Mouse (Mus musculus) mouse trophoblast stem cell (cell line): ENCODE results near the gene Nrg3.

Experiments used
- in situ Hi-C, 2 experiments: fragments of 300-500 bp; cut with MseI, MboI; formaldehyde crosslinking; loops; 2 replicates in 1 of 2; 3 replicates in 1 of 2; pipeline ENCODE4 v1.15.1; 2025

The Nrg3 gene

DNA sequence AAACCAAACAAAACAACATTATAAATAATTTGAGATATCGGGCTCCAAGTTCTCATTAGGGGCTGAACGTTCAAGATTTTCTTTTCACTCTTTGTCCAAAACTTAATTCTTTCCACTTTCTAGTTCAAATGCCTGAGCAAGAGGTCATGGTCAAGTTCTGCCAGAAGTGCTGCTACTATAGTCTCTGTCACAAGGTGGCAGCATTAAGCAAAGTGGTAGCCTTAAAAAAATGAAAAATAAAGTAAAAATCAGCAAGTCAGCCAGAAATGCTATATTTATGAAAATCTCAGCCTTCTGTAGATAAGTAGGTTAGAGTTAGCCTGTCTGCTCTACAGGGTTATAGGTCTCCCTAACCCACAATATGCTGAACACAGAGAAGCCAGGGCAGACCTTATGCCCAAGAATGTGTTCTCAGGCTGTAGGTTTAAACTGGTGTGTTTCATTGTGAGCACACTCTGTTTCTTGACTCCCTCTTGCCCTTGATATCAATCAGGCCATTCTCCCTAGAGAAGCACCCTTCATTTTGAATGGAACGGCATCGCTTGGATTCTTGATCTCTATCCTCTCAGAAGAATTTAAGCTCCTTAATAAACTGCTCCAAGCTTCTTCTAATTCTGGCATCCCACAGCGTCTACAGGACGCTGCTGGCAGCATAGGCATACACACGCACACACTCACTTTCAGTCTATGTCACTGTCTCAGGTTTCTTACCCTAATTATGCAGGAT lies 480.9 kb downstream of the Nrg3 start:
- in situ Hi-C loops, result no loop called here

DNA sequence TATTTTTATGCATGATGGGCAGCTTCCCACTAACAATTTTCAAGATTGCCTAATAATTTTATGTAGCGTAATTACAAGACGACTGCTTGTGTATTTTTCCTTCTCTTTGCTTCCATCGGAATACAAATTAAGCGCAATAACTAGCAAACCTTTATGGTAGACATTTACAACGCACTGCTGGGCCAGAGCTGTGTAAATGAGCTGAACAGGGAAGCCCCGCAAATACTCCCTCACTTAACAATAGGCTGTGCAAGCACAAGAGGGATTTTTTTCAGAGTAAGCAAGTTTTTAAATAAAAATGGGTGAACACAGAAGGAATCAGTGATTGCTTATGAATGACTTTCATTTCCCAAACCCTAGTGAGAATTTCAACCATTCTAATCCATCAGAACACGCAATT lies 513.5 kb downstream of the Nrg3 start:
- in situ Hi-C loops, result no loop called here

DNA sequence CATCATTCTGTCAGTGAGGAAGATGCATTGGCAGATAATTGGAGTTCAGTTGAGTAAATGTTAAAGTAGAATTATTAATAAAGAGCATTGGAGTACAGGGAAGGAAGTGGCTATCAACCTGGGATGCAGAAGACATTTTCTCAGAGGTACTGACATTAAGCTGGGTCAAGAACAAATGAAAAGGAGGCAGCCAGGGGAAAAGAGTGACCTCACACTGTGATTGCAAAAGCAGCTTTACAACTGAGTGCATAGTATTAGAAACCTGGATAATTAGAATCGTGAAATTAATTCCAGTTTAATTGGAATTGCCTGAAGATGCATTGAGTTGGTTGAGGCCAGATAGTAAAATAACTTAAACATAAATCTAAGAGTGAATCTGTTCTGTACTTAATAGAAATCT lies 535.4 kb downstream of the Nrg3 start:
- in situ Hi-C loops, result no loop called here

DNA sequence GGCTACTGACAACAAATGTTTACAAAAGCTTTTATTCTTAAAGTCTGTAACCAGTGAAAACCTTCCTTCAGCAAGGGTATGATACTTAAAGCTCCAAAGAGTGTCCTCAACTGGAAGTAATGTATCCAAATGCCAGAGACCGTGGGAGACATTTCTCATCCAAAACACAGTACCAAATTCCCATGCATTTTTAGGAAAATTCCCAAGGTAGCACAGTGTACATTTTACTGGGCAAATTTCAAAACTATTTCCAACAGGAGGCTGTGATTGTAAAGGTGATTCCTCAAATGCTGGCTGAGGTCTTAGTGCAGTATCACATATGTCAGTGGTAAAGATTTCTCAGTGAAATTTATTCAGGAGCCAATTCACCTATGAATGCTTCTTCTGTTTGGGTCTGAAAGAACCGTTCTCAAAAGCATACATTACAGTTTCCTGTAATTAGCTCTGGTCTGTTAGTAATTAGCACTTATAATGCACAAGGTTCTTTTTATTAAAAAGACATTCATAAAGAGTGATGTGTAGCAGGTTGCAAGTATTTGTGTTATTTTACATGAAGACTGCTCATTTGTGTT lies 536.3 kb downstream of the Nrg3 start:
- in situ Hi-C loops, result no loop called here

DNA sequence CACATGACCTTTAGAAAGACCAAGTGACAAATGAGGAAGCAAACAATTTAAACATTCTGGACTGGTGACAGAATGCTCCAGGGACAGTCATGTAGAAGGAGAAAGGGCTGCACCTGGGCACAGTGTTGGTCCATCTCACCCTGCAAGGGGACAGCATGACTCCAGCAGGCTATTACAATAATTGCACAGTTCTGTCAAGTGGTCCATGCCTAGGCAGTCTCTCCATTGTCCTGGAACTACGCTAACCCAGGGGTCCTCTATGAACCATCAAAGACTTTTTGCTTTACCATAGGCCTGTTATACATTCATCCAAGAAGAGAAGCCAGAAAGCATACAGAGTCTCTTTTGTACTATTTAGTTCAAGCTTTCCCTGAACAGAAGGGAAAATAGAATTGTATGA lies 549.2 kb downstream of the Nrg3 start:
- in situ Hi-C loops, result no loop called here

DNA sequence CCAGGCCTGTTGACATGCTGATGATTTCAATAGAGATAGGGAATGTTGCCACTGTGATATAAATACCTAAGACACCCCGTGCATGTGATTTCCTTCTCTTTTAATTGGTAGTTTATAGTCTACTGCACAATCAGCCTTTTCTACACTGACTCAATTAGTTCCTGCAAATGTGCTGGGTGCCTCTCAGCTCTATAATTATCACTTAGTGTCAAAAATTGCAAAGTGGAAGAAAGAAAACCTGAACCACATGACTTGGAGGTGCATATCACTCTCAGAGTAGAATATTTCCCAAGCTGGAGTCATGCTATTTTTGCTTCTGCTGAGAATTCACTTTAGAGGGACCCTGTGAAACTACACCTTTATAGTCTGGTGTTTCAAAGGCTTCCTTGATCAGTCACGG lies 552.1 kb downstream of the Nrg3 start:
- in situ Hi-C loops, result no loop called here

DNA sequence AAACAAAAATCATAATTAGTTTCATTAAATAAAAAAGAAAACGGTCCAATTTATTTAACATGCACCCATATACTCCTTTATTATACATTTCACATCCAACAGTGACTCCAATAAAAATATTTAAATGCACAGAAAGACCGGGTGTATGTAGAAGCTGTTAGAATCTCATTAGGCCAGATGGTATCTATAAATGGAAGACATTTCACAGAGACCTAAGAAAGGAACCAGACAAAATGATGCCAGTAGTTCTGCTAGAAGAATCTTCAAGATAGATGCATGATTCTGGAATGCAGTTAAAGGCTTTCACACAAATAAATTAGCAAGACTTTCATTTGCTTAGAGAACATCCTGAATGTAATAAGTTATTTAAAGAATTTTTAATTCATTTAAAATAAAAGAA lies 602.3 kb downstream of the Nrg3 start:
- in situ Hi-C loops, result no loop called here

DNA sequence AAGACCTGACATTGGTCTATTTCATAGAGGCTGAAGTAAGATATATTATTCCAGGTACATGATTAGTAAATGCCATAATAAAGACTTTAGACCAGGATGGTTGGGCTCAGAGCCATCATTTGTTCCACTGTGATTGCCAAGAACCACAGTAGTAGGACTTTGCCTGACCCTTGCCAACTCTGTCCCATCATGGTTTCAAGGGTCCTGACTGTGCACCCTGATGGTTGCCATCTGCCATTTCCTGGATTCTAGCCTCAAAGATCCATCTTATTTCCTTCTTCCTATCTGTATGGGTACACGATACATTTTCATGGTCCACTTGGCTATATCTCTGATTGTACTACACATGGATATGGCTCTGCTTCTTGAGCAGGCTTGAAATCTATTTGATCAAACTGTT lies 625.3 kb downstream of the Nrg3 start:
- in situ Hi-C loops, result no loop called here

DNA sequence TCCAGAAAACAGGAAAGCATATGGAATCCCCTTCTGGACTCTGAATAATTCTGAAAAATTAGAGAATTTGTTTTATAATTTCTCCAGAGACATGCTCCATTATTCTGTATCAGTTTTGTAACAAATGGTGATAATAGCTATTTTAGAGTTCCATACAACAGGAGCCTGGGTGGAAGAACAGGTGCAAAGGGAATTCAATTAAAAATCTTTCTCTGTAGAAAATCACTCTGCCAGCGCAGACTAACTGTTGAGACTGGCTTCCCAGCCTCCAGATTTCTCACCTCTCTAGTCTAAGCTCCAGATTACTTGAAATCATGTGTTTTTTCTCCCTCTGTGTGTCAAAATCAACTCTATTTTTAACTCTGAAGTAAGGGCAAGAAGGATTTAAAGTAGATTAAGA lies 625.8 kb downstream of the Nrg3 start:
- in situ Hi-C loops, result no loop called here

DNA sequence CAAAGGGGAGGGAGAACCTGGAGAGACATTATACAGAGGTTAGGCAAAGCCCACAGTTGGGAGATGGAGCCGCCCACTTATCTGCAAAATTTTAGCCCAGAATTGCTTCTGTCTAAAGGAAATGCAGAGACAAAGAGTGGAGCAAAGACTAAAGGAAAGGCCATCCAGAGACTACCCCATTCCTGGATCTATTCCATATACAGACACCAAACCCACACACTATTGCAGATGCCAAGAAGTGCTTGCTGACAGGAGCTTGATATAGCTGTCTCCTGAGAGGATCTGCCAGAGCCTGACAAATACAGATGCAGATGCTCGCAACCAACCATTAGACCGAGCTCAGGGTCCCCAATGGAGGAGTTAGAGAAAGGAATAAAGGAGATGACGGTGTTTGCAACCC lies 637.9 kb downstream of the Nrg3 start:
- in situ Hi-C loops, result no loop called here

DNA sequence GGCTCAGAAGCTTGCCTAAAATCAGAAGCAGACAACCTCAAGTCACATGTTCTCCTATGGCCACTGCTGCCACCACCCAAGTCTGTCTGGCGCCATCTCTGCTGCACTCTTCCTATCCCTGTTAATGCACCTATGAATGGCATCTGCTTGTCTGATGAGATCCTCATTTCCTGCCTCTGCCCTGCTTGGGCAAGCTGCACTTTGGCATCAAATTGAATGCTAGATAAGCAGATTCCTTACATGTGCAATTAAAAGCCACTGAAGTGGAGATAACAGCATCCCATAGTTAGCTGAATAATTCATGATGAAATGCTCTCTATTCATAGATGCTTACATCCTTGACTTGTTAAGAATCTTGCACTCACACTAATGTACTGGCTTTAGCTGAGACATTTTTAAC lies 648.0 kb downstream of the Nrg3 start:
- in situ Hi-C loops, result no loop called here

DNA sequence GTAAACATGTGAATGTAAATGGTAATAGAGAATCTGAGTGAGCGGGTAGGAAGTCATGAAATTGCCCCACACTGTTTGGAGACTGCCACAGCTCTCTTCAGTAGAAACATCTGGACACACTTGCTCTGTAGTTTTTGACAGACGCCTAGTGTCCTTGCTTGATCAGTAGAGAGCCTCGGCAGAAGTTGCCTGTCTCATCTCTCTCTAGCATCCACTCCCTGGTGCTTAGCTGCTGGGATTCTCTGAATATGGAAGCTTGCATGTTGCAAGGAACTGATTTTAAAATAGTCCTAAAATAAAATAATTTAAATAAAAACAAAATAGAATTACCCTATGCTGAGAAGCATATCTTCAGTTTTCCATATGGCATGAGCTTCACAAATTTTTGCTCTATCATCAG lies 675.9 kb downstream of the Nrg3 start:
- in situ Hi-C loops, result no loop called here

DNA sequence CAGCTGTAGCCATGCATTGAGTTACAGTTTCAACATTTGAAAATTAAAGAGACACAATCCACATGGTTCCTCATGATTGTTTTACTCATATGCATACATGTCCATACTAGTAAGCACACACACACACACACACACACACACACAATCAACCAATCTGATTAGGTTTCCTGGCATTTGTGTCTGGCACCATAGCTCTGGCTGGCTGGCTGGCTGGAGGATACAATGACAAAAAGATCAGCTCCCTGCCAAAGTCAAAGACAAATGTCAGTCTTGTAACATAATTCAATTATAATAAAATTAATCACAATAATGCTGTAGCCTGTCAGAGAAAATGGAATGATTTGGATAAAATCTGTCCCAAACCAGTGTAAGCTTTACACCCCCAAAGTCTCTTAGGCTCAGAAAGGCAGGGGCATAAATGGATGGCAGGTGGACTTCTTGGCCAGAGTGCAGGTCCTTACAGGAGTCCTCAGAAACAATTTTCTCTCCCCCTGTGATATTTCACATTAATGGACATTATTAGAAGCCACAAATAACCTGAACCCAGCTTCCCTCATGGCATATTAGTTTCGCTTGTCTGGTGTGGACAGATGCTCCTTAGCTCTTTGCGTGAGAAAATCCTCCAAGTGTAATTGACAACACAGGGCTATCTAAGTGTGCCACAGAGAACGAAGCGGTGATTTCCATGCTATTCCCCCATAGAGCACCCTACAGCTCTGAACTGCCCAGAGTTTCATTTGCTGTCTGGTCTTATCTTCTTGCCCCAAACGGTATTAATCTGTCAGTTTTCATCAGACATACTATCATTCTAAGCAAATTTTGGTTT lies 697.4 kb downstream of the Nrg3 start:
- in situ Hi-C loops, result no loop called here

DNA sequence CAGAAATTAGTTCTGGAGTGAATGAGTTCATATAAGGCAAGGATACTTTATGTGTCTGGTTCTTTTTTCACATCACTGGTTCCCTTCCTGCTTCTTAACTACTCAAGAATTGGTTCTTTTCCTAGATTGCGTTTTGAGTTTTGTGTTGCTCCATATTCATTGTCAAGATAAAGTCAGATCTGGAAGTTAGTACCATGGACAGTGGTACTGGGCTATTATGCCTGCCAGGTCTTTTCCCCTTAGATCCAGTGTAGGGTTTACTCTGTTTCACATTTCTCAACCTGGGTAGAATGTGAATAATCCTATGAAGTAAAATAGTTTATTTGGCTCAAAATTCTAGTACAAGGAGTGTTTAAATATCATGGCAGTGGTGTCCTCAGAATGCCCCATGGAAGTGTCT lies 698.1 kb downstream of the Nrg3 start:
- in situ Hi-C loops, result no loop called here

DNA sequence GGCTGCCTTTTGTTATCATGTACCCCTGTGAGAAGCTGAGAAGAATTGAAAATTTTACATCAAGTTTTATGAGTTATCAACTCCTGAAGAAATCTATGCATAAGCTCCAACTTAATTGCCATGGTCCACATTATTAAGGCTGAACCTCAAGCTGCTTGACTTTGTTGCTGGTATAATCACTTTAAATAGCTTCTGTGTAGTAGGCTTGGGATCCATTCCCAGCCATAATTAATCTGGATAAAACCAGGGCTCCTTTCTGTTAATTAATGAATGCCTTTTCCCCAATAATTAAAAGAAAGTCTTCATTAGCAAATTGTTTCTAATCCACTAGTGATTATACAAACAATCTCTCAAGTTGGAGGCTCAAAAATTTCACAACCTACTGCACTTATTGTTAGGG lies 742.4 kb downstream of the Nrg3 start:
- in situ Hi-C loops, result no loop called here

DNA sequence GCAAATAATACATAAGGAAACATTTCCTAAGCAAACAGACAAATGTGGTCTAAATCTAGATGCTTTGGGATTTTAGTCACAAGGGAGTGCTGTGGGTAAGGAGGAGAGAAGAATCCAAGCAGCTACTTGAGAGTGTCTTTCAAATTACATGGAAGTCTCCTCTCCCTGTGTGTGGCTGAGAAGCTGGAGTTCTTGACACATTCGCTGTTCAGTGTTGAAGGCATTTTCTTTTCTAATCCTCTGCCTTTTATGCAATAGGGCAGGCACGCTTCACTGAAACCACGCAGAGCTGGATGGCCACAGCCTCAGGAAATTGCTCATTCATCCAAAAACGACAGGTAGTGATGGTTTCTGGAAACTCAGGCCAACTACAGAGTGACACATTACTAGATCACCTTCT lies 769.0 kb downstream of the Nrg3 start:
- in situ Hi-C loops, result no loop called here

DNA sequence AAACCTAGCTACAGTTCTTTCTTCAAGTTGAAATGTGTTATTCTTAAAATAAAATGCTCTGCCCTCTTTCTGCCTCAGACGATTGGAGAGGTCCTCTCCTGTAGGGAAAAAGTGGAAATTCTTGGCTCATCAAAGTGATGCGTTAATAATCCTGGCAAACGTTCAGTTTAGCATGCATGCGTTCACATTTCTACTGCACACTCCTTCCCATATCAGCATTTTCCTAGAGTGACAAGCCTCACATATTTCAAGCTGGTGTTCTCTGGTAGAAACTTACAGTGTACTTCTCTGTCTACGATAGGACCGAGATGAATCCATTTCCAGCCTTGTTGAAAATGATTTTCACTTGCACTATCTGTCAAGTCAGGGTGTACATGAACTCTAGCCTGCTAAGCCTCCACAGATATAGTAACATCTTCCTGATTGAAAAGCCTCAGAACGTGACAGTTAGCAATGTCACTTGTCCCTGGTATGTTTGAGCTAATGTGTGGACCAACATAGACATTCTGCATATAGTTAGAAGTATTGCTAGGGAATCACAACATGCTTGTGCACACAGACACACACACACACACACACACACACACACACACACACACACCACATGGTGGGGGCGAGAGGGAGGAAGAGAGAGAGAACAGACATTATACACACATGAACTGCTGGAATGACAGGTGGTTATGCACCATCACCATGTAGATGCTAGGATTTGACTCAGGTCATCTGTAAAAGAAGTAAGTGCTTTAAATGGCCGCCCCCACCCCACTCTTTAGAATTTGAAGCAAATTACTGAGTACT lies 770.1 kb downstream of the Nrg3 start:
- in situ Hi-C loops, result no loop called here

DNA sequence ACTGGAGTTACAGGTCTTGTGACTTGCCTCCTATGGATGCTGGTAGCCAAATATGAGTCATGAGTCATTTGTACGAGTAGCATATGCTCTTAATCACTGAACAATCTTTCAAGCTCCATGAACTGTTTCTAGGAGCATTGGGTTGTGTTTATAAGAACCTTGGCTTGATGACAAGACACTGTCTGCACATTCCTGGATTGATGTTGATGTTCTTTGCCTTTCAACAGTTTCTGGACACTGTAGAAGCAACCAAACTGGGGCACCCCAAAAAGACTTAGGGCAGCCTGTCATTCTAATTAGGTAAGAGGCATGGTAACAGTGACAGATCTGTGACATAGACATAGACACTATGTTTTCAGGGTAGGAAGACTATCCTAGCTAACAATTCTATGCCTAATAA lies 771.5 kb downstream of the Nrg3 start:
- in situ Hi-C loops, result no loop called here

DNA sequence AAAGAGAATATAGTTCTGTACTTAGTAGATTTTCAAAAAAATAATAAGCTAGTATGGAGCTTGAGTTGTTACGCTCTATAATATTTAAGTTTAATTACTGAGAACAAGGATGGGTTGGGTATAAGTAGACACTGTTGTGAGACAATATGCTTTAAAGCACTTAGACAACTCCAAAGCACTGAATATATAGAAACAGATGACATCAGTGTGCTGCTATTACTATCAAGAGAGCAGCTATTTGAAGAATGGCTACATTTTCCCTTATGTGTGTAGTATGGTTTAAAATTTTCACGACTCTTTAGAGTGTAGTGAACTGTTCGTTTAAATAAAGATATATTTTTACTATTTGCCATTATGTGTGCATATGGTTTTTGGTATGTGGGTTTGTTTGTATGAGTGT lies 771.9 kb downstream of the Nrg3 start:
- in situ Hi-C loops, result no loop called here

DNA sequence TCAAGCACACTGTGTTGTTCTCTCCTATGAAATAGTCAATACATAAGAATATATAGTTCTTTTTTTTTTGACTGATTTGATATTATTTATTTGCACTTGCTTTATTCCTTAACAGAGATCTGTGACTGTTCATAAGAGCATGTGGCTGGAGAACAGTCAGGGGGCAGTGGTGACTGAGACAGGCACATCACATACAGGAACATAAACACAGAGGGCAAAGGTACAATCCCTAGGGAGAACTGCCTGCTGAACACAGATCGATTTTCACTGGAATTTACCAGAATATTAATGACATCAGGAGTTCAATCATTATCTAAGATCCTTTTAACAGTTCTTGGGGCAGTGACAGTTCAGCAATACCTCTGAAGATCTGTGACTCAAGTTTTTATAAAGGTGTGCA lies 812.9 kb downstream of the Nrg3 start:
- in situ Hi-C loops, result no loop called here

DNA sequence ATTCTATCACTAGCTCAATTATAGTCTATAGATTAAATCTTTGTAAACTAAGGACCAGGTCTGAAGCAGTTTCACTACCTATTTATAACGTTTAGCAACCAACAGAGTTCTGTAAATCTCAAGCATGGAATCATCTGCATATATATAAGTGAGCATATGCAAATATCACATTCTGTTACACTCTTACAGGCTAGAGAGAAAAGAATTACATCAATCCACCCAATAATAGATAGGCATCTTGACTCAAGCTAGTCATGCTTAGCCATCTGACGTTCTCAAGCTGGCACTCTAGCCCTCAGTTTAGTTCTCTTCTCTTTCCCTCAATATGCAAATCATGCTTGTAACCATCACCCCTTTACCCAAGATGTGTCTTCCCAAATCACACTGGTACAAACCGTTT lies 835.8 kb downstream of the Nrg3 start:
- in situ Hi-C loops, result no loop called here

DNA sequence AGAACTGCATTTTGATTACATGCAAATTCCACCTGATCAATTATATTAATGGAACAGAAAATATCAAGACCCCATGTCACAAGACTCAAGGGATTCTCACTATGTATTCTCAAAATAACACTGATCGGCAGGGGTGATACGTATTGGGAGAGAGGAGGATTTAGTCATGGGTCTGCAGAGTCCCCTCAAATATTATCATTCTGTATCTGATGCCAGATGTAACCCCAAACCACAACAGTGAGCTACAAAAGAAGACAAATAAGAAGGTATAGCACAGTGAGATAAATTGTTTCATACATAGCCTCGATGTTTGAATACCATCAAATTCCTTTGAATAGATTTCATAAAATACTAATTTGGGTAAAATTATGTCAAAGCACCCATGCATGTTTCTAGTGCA lies 842.8 kb downstream of the Nrg3 start:
- in situ Hi-C loops, result no loop called here
